Mouse (Mus musculus): ENCODE measurements around the gene 1700010I14Rik.

DNA sequence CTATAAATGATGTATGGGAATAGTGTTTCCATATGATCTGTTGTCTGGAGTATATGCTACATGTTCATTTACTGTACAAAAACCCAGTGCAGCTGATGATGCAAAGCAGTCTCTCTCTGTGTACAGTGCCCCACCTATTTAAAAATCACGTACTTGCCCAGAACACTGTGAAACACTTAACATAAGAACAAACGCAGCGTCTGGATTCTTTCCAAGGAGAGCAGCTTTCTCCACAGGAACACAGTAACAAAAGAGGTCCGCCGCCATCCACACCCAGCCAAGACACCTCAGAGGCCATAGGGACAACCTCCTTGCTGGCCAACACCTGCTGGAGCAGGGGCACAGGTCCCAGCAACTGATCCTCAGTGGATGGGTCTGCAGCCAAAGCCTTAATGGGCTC, 2.4 kb upstream of the 1700010I14Rik start:
- TF ChIP-seq CTCF (IDR thresholded peaks at IDR 0.05; ENCODE audit: borderline replicate concordance, insufficient read depth, low read length) (no peak), POLR2A (IDR thresholded peaks at IDR 0.05; ENCODE audit: low read depth, low read length) (no peak)

Measured in embryonic fibroblast, embryonic 13.5 days (primary cell).